Mouse (Mus musculus) kidney, postnatal 0 days (tissue): ENCODE data around the gene Hist2h2aa2. TPM values are rescaled to one million over a fixed set of nuclear protein-coding genes. Genes with fewer than 3 reads are reported as not detected.
A peak's percentile ranks its signal among the peaks of the same experiment; 100 is the strongest.
"Not testable (repeated sequence)": the region's sequence is repeated elsewhere in the genome, so short reads cannot be mapped to it uniquely, and the experiment has no call there.

Source experiments
- ATAC-seq: fragments of 200-750 bp; cut with Nextera tagmentation; replicated peaks from 2 replicates; pipeline ENCODE4 v1.8.0; 2017; ENCODE audit warnings: low read depth, moderate number of reproducible peaks, moderate TSS enrichment, moderate library complexity; ENCODE audit not compliant: low FRiP score
- DNase-seq: peaks from one replicate; pipeline ENCODE4 v3.0.0-alpha.2; 2016; ENCODE audit warnings: low spot score
- H3K27ac ChIP-seq: fragments of 300-500 bp; sonication (generic); 2 replicates; pipeline ENCODE4 v1.5.1; 2014; ENCODE audit warnings: mild to moderate bottlenecking
- H3K27me3 ChIP-seq: fragments of 300-500 bp; sonication (generic); 2 replicates; pipeline ENCODE4 v1.6.1; 2014; ENCODE audit warnings: low read length, mixed read lengths; ENCODE audit not compliant: insufficient read depth
- H3K36me3 ChIP-seq: fragments of 300-500 bp; sonication (generic); 2 replicates; pipeline ENCODE4 v1.6.1; 2014; ENCODE audit warnings: low read length, mixed read lengths; ENCODE audit not compliant: insufficient read depth
- H3K4me1 ChIP-seq: fragments of 300-500 bp; sonication (generic); replicated peaks from 2 replicates; pipeline ENCODE4 v1.6.1; 2014; ENCODE audit warnings: antibody characterized with exemption, low read length, mixed read lengths; ENCODE audit not compliant: insufficient read depth
- H3K4me2 ChIP-seq: fragments of 300-500 bp; sonication (generic); 2 replicates; pipeline ENCODE4 v1.6.1; 2014; ENCODE audit warnings: mild to moderate bottlenecking, low read length, moderate library complexity, mixed read lengths
- H3K4me3 ChIP-seq: fragments of 300-500 bp; sonication (generic); replicated peaks from 2 replicates; pipeline ENCODE4 v1.5.1; 2014; ENCODE audit warnings: low read depth, low read length
- H3K9ac ChIP-seq: fragments of 300-500 bp; sonication (generic); 2 replicates; pipeline ENCODE4 v1.6.1; 2014; ENCODE audit warnings: low read depth, low read length
- H3K9me3 ChIP-seq: fragments of 300-500 bp; sonication (generic); replicated peaks from 2 replicates; pipeline ENCODE4 v1.6.1; 2016; ENCODE audit warnings: low read length, inconsistent platforms, mixed read lengths
- CTCF ChIP-seq: IDR thresholded peaks from 2 replicates; pipeline ENCODE4 v1.5.1; 2016; ENCODE audit warnings: antibody characterized with exemption, low read depth, mild to moderate bottlenecking, moderate library complexity
- whole genome bisulfite sequencing: fragments of 180-500 bp; shearing (Covaris S2); extraction: QIAGEN DNeasy Blood & Tissue Kit; methylation state at CpG from one replicate; pipeline ENCODE4 v1.1.7; 2014; 5-methylcytosine and 5-hydroxymethylcytosine counted together
- polyA plus RNA-seq: library from polyadenylated mRNA; unstranded; fragments of >200 nt; fragmentation: Nextera tagmentation; extraction: Ambion mirVana; gene quantifications from 2 replicates; pipeline ENCODE4 v1.2.1, GENCODE M21; 2015

Gene Hist2h2aa2
- polyA plus RNA-seq, 1 experiment from 2014 or later: 107 TPM

GRCm38 (mm10) chr3:96219661-96220130 is 20.4 kb downstream of the Hist2h2aa2 start, which contains the start of the genes Bola1 and Hist2h2ab:
Gene Bola1, minus strand, starts transcription at chr3:96219709.
Gene Hist2h2ab, plus strand, starts transcription at chr3:96219865.
- peak within 1 kb of the TSS; percentile 69 for H3K4me3 ChIP-seq
- peak; percentile 72 for ATAC-seq
- WGBS: under 1% methylated on average over 36 of the region's 37 CpGs
- H3K9ac ChIP-seq: peak within 1 kb of the TSS; percentile 82
- peaks cover 25% of the 10 kb centered on the region for H3K4me1 ChIP-seq
- H3K9me3 ChIP-seq: no peaks in the 10 kb centered on the region
- H3K36me3 ChIP-seq: no peaks in the 10 kb centered on the region
- TF ChIP-seq CTCF: no peak
- no peaks in the 10 kb centered on the region for H3K27me3 ChIP-seq
- H3K27ac ChIP-seq: peak within 1 kb of the TSS; percentile 99
- peak; percentile 98 for DNase-seq
- H3K4me2 ChIP-seq: peak within 1 kb of the TSS; percentile 60

- H3K9ac ChIP-seq: peak overlapping the region; percentile 82
- ATAC-seq (peak; percentile 9), DNase-seq (no peak)
- H3K9me3 ChIP-seq: no peaks in the 10 kb centered on the region
- peak overlapping the region; percentile 60 for H3K4me2 ChIP-seq
- H3K4me3 ChIP-seq: peak overlapping the region; percentile 69
- no peaks in the 10 kb centered on the region for H3K27me3 ChIP-seq
- peaks cover 23% of the 10 kb centered on the region for H3K4me1 ChIP-seq
- H3K27ac ChIP-seq: peak overlapping the region; percentile 99
- no peak for TF ChIP-seq CTCF
- under 1% methylated on average over 12 of the region's 12 CpGs for WGBS
- H3K36me3 ChIP-seq: no peaks in the 10 kb centered on the region
These were observed 20.9 kb downstream of the Hist2h2aa2 start for GRCm38 (mm10) chr3:96219191-96219641.

- Histone ChIP-seq H3K4me1 (no peaks in the 10 kb centered on the region), H3K27me3 (no peaks in the 10 kb centered on the region), H3K9me3 (no peaks in the 10 kb centered on the region), H3K27ac (no peak overlapping the region), H3K36me3 (no peaks in the 10 kb centered on the region), H3K4me3 (no peak overlapping the region), H3K4me2 (no peak overlapping the region), H3K9ac (0 out of 2 replicates have a peak overlapping the region, but pooled peaks have one; percentile 4)
- TF ChIP-seq CTCF: peak; percentile 50
- peak; percentile 46 for DNase-seq
- no peak for ATAC-seq
- WGBS: 35% methylated on average over 15 of the region's 15 CpGs
These were observed 30.8 kb downstream of the Hist2h2aa2 start for GRCm38 (mm10) chr3:96209242-96209641.

GRCm38 (mm10) chr3:96207819-96208218 is 32.3 kb downstream of the Hist2h2aa2 start:
- Histone ChIP-seq H3K4me2 (no peak overlapping the region), H3K9ac (no peak overlapping the region), H3K36me3 (no peaks in the 10 kb centered on the region), H3K9me3 (no peaks in the 10 kb centered on the region), H3K27me3 (no peaks in the 10 kb centered on the region), H3K27ac (no peak overlapping the region), H3K4me3 (no peak overlapping the region), H3K4me1 (no peaks in the 10 kb centered on the region)
- ATAC-seq (no peak), DNase-seq (peak; percentile 50)
- TF ChIP-seq CTCF: peak; percentile 51
- WGBS: 70% methylated on average over 3 of the region's 3 CpGs

GRCm38 (mm10) chr3:96199731-96200130 is 40.3 kb downstream of the Hist2h2aa2 start:
- H3K36me3 ChIP-seq: no peaks in the 10 kb centered on the region
- no peak overlapping the region for H3K4me2 ChIP-seq
- TF ChIP-seq CTCF: no peak
- WGBS: 56% methylated on average over 2 of the region's 2 CpGs
- no peak overlapping the region for H3K9ac ChIP-seq
- ATAC-seq: no peak
- H3K27ac ChIP-seq: no peak overlapping the region
- H3K9me3 ChIP-seq: no peaks in the 10 kb centered on the region
- no peak overlapping the region for H3K4me3 ChIP-seq
- peaks cover 12% of the 10 kb centered on the region for H3K4me1 ChIP-seq
- H3K27me3 ChIP-seq: no peaks in the 10 kb centered on the region
- no peak for DNase-seq

- not testable (repeated sequence) for H3K27ac ChIP-seq, H3K4me2 ChIP-seq, H3K36me3 ChIP-seq, H3K27me3 ChIP-seq, H3K9me3 ChIP-seq, H3K4me3 ChIP-seq, ATAC-seq, H3K9ac ChIP-seq, DNase-seq
- 32% methylated on average over 6 of the region's 8 CpGs for WGBS
- peaks cover 12% of the 10 kb centered on the region for H3K4me1 ChIP-seq
These were observed 41.4 kb downstream of the Hist2h2aa2 start for GRCm38 (mm10) chr3:96198601-96199251.
